Mouse (Mus musculus): ENCODE data around the gene Gm43951. TPM values are rescaled to one million over a fixed set of nuclear protein-coding genes. Genes with fewer than 3 reads are reported as not detected.

Gm43951 gene
- polyA plus RNA-seq (2016; fragmentation: Nextera tagmentation; extraction: Ambion mirVana), result 0.68 and 0.83 TPM in 2 replicates

DNA sequence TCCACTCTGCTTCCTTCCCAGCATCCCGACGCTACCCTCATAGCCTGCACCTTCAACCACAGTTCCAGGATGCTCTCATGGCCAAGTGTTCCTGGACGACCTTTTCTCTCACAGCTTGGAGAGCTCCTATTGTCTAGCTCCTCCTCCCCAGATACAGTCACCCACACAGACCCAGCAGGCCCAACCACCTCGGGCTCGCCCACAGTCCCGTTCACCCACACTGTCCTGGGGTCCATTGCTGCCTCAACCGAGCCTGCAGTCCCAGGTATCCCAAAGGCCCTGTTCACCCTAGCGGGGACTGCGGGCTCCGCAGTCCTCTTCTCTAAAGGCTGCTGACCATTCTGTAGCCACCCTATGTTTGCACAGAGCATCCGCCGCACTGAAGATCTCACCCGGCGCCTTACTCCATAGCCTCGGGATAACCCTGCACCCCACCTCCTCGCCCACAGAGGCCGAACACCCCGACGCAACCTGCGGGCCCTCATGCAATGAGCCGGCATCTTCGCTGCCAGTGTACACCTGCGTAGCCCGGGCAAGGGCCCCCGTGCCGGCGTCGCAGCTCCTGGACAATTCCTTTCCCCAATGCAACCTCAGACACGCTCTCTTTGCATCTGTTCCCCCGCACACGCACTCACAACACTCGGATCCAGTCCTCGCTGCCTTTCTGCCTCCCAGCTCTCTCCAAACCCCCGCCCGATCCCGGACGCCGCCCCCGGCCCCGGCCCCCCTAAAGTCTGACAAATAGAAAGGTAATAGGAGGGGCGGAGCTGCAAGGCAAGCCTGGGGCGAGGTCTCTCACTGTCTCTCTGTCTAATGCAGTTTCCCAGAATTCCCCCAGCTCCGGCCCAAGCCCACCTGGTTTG lies at the start of gene Gm43951:
Gene Gm43951, minus strand, starts transcription at position 500 of the 863 bp plus-strand sequence.
- peaks cover 39% of the 10 kb centered on the region for H3K36me3 ChIP-seq
- DNase-seq (ENCODE audit: low spot score), result no peak
- H3K27ac ChIP-seq, result peak within 1 kb of the TSS; percentile 91
- WGBS, result under 1% methylated on average over 43 of the region's 43 CpGs
- no peaks in the 10 kb centered on the region for H3K27me3 ChIP-seq (ENCODE audit: low read depth, poor library complexity, severe bottlenecking)
- H3K9me3 ChIP-seq (replicated peaks), result no peaks in the 10 kb centered on the region
- peak within 1 kb of the TSS; percentile 92 for H3K4me3 ChIP-seq
- H3K4me1 ChIP-seq, result peaks cover 23% of the 10 kb centered on the region

DNA sequence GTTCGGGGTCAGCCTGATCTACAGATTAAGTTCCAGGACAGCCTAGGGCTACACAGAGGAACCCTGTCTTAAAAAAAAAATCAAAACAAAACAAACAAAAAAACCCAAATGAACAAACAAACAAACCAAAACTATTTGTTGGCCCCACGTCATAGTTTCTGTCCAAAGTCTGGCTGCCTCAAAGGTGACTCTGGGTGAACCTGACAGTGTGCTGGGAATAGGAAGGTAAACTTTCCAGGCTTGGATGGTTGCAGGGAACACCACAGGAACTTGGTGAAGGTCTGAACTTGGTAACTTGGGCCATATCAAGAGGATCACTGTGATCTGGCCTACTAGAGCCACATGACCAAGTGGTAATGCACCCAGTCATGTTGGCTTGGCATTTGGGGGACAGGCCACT lies 49.8 kb upstream of the Gm43951 start:
- H3K4me1 ChIP-seq, result no peaks in the 10 kb centered on the region
- no peak overlapping the region for H3K27ac ChIP-seq
- no peak overlapping the region for H3K4me3 ChIP-seq
- H3K9me3 ChIP-seq (replicated peaks), result no peaks in the 10 kb centered on the region
- 78% methylated on average over 2 of the region's 2 CpGs for WGBS
- DNase-seq (ENCODE audit: low spot score), result no peak
- no peaks in the 10 kb centered on the region for H3K27me3 ChIP-seq (ENCODE audit: low read depth, poor library complexity, severe bottlenecking)
- no peaks in the 10 kb centered on the region for H3K36me3 ChIP-seq

DNA sequence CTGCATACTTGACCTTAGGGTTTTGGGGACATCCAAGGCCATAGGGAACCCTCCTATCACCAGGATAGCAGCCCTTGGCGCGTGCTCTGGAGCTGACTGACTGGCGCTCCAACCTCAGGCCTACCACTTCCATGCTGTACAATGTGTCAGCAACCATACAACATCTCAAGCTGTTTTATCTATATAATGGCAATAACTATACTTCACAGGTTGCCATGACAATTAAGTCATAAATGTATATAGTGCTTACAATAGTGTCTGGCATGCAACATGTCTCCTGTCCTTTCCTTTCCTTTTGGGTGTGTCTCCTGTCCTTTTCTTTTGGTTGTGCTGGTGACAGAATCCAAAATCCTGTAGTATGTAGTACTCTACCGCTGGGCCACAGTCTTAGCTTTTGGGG lies 49.0 kb upstream of the Gm43951 start:
- WGBS, result 93% methylated on average over 4 of the region's 4 CpGs
- Histone ChIP-seq H3K27ac (no peak overlapping the region), H3K4me3 (no peak overlapping the region), H3K4me1 (no peaks in the 10 kb centered on the region), H3K9me3 (replicated peaks) (no peaks in the 10 kb centered on the region), H3K27me3 (ENCODE audit: low read depth, poor library complexity, severe bottlenecking) (0 out of 2 replicates have a peak, but pooled peaks cover under 1% of the 10 kb centered on the region), H3K36me3 (no peaks in the 10 kb centered on the region)
- no peak for DNase-seq (ENCODE audit: low spot score)

DNA sequence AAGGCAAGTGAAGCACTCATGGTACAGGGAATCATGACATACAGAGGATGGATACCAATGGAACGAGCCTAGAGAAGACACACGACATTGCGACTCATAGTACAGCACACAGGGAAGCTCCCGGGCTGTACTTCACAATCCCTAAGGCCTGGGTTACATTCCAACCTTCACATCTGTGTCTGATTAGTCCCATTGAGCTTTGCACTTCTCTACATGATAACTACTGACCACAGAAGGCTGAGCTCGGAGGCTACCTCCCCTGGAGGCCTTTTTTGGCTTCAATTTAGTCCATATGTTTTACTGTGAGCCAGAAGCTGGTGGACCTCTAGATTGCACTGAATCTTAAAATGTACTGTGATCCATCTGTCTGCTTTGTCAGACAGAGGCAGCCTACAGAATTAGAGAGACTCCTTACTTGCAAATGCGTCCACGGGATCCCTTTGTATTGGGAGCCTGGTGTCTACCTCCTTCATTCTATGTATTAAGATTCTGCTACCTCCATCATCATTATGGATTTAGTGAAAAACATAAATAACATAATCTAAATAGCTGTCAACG lies 38.6 kb upstream of the Gm43951 start:
- no peaks in the 10 kb centered on the region for H3K9me3 ChIP-seq (replicated peaks)
- H3K4me3 ChIP-seq, result no peak overlapping the region
- peaks cover 4% of the 10 kb centered on the region; the same call in 1 of the 2 replicates for H3K4me1 ChIP-seq
- no peaks in the 10 kb centered on the region for H3K27me3 ChIP-seq (ENCODE audit: low read depth, poor library complexity, severe bottlenecking)
- no peak overlapping the region for H3K27ac ChIP-seq
- no peak for DNase-seq (ENCODE audit: low spot score)
- 53% methylated on average over 8 of the region's 8 CpGs for WGBS
- no peaks in the 10 kb centered on the region for H3K36me3 ChIP-seq

DNA sequence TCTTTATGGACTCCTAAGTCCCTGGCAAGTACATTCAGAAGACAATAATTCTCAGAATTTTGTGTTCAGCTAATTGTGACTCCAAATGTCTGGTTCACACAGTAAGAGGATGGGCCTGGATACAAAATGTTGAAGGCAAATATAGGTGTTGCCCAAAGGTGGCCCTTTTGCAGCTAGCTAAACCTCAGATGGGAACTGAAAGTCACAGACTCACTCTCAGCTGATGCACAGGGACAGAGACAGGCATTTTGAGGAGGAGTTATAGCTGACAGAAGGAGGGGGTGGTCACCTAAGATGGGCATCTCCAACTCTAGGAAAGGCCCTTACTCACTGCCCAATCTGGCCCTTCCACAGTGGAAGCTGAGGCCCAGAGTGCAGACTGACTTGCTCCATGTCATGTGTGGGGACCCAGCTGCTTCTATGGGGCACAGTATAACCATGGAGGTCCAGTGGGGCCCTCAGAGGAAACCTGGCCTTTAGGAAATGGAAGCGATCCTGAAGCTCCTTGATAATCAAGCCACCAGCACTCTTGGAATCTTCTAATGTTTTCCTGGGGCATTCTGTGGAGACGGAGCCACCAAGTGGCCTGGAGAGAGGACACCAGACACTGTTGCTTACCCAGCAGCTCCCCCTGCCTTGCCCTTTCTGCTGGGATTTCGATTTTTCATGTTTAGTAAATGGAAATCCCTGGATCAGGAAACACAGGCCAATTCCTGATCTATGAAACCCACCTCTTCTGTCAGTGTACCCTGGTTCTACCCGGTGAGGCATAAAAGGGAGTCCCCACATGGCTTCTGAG lies 33.6 kb upstream of the Gm43951 start:
- Histone ChIP-seq H3K27ac (no peak overlapping the region), H3K4me1 (peaks cover 3% of the 10 kb centered on the region; the same call in 1 of the 2 replicates), H3K9me3 (replicated peaks) (no peaks in the 10 kb centered on the region), H3K36me3 (no peaks in the 10 kb centered on the region), H3K27me3 (ENCODE audit: low read depth, poor library complexity, severe bottlenecking) (no peaks in the 10 kb centered on the region), H3K4me3 (no peak overlapping the region)
- WGBS, result 74% methylated on average over 4 of the region's 4 CpGs
- no peak for DNase-seq (ENCODE audit: low spot score)

DNA sequence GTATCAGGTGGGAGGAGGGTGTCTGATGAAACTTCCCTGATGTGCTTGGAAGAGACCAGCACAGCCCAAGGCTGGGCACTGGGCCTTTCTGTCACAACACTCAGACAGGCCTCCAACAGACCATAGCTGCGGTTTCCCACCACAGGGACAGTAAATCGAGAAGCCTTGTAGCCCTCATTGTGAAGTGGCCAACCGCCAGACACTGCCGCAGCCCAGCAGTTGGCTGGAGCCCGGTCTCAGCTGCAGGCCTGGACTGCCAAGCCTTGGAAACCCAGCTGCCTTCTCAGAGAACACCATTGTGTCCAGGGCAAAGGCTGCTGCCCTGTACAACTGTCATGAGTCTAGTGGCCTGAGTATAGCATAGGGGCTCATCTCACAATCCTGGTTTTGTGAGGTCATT lies 27.4 kb upstream of the Gm43951 start:
- Histone ChIP-seq H3K9me3 (replicated peaks) (no peaks in the 10 kb centered on the region), H3K27me3 (ENCODE audit: low read depth, poor library complexity, severe bottlenecking) (no peaks in the 10 kb centered on the region), H3K4me1 (no peaks in the 10 kb centered on the region), H3K27ac (no peak overlapping the region), H3K4me3 (no peak overlapping the region), H3K36me3 (no peaks in the 10 kb centered on the region)
- 70% methylated on average over 5 of the region's 5 CpGs for WGBS
- DNase-seq (ENCODE audit: low spot score), result no peak

DNA sequence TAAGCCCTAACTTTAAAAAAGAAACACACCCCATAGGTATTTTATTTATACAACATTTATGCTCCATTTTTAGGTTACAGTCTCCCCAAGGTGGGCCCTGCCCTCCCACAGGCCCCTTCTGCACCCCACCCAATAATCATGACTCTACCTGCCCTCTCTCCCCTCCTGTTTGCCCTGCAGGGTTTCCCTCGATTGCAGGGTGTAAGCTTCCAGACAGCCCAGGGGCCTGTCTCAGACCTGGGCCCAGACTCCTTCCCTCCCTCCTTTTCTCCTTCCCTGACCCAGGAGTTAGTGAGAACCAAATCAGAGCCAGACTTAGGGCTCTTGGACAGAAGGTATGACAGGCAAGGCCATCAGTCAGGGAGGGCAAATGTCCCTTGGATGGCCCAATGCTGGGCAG lies 26.4 kb upstream of the Gm43951 start:
- 78% methylated on average over 1 of the region's 1 CpGs for WGBS
- H3K4me3 ChIP-seq, result no peak overlapping the region
- H3K27me3 ChIP-seq (ENCODE audit: low read depth, poor library complexity, severe bottlenecking), result no peaks in the 10 kb centered on the region
- no peak for DNase-seq (ENCODE audit: low spot score)
- H3K9me3 ChIP-seq (replicated peaks), result no peaks in the 10 kb centered on the region
- no peak overlapping the region for H3K27ac ChIP-seq
- no peaks in the 10 kb centered on the region for H3K4me1 ChIP-seq
- no peaks in the 10 kb centered on the region for H3K36me3 ChIP-seq

DNA sequence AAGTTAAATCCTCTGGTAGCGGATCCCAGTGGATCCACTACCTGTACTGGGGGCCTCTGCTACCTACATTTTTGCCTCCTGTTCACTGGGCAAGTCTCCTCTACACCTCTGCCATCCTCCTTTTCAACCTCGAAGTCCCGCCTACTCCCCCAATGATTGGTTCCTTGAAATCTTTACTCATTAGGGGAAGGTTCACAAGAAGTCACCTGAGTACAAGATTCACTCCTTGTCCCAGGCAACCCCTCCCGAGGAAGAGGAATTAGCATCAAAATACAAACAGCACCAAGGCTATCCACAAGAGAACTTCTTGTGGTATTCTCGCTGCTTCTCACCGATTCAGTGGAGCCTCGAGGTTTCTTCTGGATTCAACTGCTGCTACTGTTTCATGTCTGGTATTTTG lies 25.4 kb upstream of the Gm43951 start:
- H3K4me1 ChIP-seq, result no peaks in the 10 kb centered on the region
- no peak for DNase-seq (ENCODE audit: low spot score)
- no peaks in the 10 kb centered on the region for H3K27me3 ChIP-seq (ENCODE audit: low read depth, poor library complexity, severe bottlenecking)
- no peaks in the 10 kb centered on the region for H3K36me3 ChIP-seq
- H3K4me3 ChIP-seq, result no peak overlapping the region
- 88% methylated on average over 7 of the region's 7 CpGs for WGBS
- H3K9me3 ChIP-seq (replicated peaks), result no peaks in the 10 kb centered on the region
- no peak overlapping the region for H3K27ac ChIP-seq

DNA sequence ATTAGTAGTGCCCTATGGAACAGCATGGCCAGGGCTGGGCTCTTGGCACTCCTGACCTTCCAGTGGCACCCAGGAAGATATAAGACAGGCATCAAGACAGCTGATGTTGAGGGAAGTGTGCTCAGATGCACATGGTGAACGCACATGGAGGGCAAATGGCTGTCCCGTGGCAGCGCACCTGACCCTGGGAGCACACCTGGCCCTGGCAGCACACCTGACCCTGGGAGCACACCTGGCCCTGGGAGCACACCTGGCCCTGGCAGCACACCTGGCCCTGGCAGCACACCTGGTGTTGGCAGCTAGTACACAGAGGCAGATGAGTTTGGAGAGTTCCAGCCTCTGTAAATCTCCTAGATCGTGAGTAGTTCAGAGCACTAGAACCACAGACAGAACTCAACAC lies 21.9 kb upstream of the Gm43951 start:
- Histone ChIP-seq H3K27ac (no peak overlapping the region), H3K36me3 (no peaks in the 10 kb centered on the region), H3K27me3 (ENCODE audit: low read depth, poor library complexity, severe bottlenecking) (no peaks in the 10 kb centered on the region), H3K9me3 (replicated peaks) (no peaks in the 10 kb centered on the region), H3K4me3 (no peak overlapping the region), H3K4me1 (no peaks in the 10 kb centered on the region)
- no peak for DNase-seq (ENCODE audit: low spot score)
- 92% methylated on average over 4 of the region's 4 CpGs for WGBS

DNA sequence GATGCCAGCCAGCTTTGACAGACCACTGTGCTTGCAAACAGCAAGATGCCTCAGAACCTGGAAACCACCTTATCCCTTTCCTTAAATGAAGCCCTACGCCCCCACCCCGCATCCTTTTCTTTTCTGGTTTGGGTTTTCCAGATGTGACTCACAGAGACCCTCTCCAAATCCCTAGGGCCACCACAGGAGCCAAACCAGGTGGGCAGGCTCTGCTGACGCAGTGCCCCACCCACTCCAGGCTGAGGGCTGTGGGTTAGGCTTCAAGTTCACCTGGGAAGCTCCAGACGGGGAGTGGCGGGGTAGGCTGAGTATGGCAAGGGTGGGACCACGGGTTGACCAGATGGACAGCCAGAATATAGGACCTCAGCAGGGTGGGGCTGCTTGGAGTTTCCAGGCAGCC lies 20.3 kb upstream of the Gm43951 start:
- Histone ChIP-seq H3K27me3 (ENCODE audit: low read depth, poor library complexity, severe bottlenecking) (no peaks in the 10 kb centered on the region), H3K36me3 (no peaks in the 10 kb centered on the region), H3K4me3 (no peak overlapping the region), H3K27ac (no peak overlapping the region), H3K4me1 (no peaks in the 10 kb centered on the region), H3K9me3 (replicated peaks) (no peaks in the 10 kb centered on the region)
- WGBS, result 88% methylated on average over 6 of the region's 6 CpGs
- DNase-seq (ENCODE audit: low spot score), result no peak

DNA sequence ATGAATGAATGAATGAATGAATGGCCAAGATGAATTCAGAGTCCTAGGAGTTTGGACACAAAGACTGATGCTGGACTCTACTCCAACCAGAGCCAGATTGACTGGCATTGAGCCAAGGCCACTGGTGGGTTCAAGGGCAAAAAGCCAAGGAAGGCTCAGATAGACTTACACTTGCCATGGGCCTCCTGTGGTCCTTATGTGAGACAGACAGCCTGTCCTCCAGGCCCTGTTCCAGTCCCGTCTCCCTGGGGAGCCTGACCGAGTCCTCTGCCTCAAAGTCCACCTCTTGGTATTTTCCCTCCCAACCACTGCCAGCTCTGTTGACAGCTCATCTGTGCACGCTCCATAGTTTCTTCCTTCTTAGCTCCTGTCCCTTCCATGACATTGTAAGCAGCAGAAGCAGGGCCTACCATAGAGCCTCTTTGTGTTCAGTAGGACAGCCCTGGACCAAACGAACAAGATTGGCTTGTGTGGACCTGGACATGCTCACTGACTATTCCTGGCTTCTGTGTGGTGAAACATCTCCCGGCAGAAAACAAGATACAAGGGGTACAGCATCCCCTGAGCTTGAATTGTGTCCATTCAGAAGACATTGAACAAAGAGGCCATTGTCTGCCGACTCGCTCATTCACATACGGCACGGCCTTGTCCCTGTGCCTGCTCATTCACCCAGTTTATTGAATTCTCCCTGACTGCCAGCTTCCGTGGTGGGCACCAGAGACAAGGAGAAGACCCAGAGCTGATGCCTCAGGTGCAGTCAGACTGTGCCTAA lies 19.6 kb upstream of the Gm43951 start:
- no peaks in the 10 kb centered on the region for H3K36me3 ChIP-seq
- WGBS, result 86% methylated on average over 10 of the region's 10 CpGs
- H3K27me3 ChIP-seq (ENCODE audit: low read depth, poor library complexity, severe bottlenecking), result no peaks in the 10 kb centered on the region
- H3K4me1 ChIP-seq, result no peaks in the 10 kb centered on the region
- DNase-seq (ENCODE audit: low spot score), result no peak
- no peak overlapping the region for H3K27ac ChIP-seq
- H3K4me3 ChIP-seq, result no peak overlapping the region
- no peaks in the 10 kb centered on the region for H3K9me3 ChIP-seq (replicated peaks)

DNA sequence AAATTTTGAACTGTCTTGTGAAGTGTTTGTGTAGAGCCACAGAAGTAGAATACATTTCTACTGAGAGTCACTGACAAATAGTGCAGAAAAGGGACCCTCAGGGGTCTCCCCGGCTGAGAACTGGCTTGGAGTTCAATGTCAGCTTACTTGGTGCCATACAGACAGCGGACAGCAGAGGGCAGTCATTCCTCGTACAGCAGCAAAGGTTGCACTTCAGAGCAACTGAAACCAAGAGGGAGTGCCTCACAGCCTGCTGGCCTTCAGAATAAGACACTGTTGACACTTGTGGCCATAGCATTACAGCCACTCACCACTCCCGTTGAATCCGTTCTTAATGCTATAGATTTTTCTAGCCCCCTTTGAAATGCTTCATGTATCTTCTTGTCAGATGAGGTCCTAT lies 18.2 kb upstream of the Gm43951 start:
- H3K9me3 ChIP-seq (replicated peaks), result no peaks in the 10 kb centered on the region
- no peaks in the 10 kb centered on the region for H3K36me3 ChIP-seq
- no peak overlapping the region for H3K4me3 ChIP-seq
- 21% methylated on average over 5 of the region's 5 CpGs for WGBS
- peak; percentile 80 for DNase-seq (ENCODE audit: low spot score)
- no peaks in the 10 kb centered on the region for H3K4me1 ChIP-seq
- no peak overlapping the region for H3K27ac ChIP-seq
- no peaks in the 10 kb centered on the region for H3K27me3 ChIP-seq (ENCODE audit: low read depth, poor library complexity, severe bottlenecking)

Data from limb, embryonic 10.5 days (tissue).